Mouse (Mus musculus) kidney, postnatal 0 days (tissue): ENCODE data around the gene Uba2. TPM values are rescaled to one million over a fixed set of nuclear protein-coding genes. Genes with fewer than 3 reads are reported as not detected.
"Not testable (repeated sequence)": the region's sequence is repeated elsewhere in the genome, so short reads cannot be mapped to it uniquely, and the experiment has no call there.

Source experiments
- ATAC-seq: fragments of 200-750 bp; cut with Nextera tagmentation; replicated peaks from 2 replicates; pipeline ENCODE4 v1.8.0; 2017; ENCODE audit warnings: low read depth, moderate number of reproducible peaks, moderate TSS enrichment, moderate library complexity; ENCODE audit not compliant: low FRiP score
- DNase-seq: peaks from one replicate; pipeline ENCODE4 v3.0.0-alpha.2; 2016; ENCODE audit warnings: low spot score
- H3K27ac ChIP-seq: fragments of 300-500 bp; sonication (generic); 2 replicates; pipeline ENCODE4 v1.5.1; 2014; ENCODE audit warnings: mild to moderate bottlenecking
- H3K27me3 ChIP-seq: fragments of 300-500 bp; sonication (generic); 2 replicates; pipeline ENCODE4 v1.6.1; 2014; ENCODE audit warnings: low read length, mixed read lengths; ENCODE audit not compliant: insufficient read depth
- H3K36me3 ChIP-seq: fragments of 300-500 bp; sonication (generic); 2 replicates; pipeline ENCODE4 v1.6.1; 2014; ENCODE audit warnings: low read length, mixed read lengths; ENCODE audit not compliant: insufficient read depth
- H3K4me1 ChIP-seq: fragments of 300-500 bp; sonication (generic); replicated peaks from 2 replicates; pipeline ENCODE4 v1.6.1; 2014; ENCODE audit warnings: antibody characterized with exemption, low read length, mixed read lengths; ENCODE audit not compliant: insufficient read depth
- H3K4me2 ChIP-seq: fragments of 300-500 bp; sonication (generic); 2 replicates; pipeline ENCODE4 v1.6.1; 2014; ENCODE audit warnings: mild to moderate bottlenecking, low read length, moderate library complexity, mixed read lengths
- H3K4me3 ChIP-seq: fragments of 300-500 bp; sonication (generic); replicated peaks from 2 replicates; pipeline ENCODE4 v1.5.1; 2014; ENCODE audit warnings: low read depth, low read length
- H3K9ac ChIP-seq: fragments of 300-500 bp; sonication (generic); 2 replicates; pipeline ENCODE4 v1.6.1; 2014; ENCODE audit warnings: low read depth, low read length
- H3K9me3 ChIP-seq: fragments of 300-500 bp; sonication (generic); replicated peaks from 2 replicates; pipeline ENCODE4 v1.6.1; 2016; ENCODE audit warnings: low read length, inconsistent platforms, mixed read lengths
- CTCF ChIP-seq: IDR thresholded peaks from 2 replicates; pipeline ENCODE4 v1.5.1; 2016; ENCODE audit warnings: antibody characterized with exemption, low read depth, mild to moderate bottlenecking, moderate library complexity
- WGBS: fragments of 180-500 bp; shearing (Covaris S2); extraction: QIAGEN DNeasy Blood & Tissue Kit; methylation state at CpG from one replicate; pipeline ENCODE4 v1.1.7; 2014; 5-methylcytosine and 5-hydroxymethylcytosine counted together
- polyA plus RNA-seq: library from polyadenylated mRNA; unstranded; fragments of >200 nt; fragmentation: Nextera tagmentation; extraction: Ambion mirVana; gene quantifications from 2 replicates; pipeline ENCODE4 v1.2.1, GENCODE M21; 2015

The Uba2 gene
- polyA plus RNA-seq, 1 experiment from 2014 or later: 133 TPM

DNA sequence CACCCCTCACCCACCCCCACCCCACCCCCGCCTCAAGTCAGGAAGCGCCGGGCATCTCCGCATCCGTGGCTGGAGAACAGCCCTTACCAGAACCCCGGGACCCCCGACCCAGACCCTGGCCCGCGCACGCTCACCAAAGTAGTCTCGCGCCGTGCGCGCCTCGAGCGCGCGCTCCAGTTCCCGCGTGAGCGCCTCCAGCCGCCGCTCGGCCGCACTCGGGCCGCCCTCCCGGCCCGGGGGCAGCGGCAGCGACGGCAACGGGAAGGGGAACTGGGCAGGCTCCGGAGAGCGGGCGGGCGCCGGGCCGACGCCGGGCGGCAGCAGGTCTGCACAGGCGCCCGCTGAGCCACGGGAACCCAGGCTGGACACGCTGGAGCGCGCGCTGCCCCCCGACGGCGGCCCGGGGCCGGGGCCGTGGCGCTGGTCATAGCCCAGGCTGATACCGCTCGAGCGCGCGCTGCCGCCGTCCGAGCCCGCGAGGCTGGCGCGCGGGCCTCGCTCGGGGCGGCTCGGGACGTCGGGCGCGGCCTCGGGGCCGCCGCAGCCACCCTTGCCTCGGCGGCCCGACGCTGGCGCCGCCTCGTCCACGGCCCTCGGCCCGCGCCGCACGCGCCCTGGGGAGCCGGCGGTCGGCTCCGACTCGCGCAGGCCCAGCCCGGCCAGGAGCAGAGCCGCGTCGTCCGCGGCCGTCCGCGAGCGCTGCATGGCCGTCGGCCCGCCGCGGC, 36.9 kb downstream of the Uba2 start:
- TF ChIP-seq CTCF: no peak
- Histone ChIP-seq H3K9ac (peak overlapping the region; percentile 98), H3K36me3 (no peaks in the 10 kb centered on the region), H3K4me1 (0 out of 2 replicates have a peak, but pooled peaks cover 4% of the 10 kb centered on the region), H3K9me3 (no peaks in the 10 kb centered on the region), H3K27me3 (no peaks in the 10 kb centered on the region), H3K27ac (peak overlapping the region; percentile 91), H3K4me2 (peak overlapping the region; percentile 72), H3K4me3 (peak overlapping the region; percentile 89)
- under 1% methylated on average over 70 of the region's 116 CpGs for WGBS
- peak; percentile 56 for DNase-seq
- ATAC-seq: peak; percentile 82

GRCm38 (mm10) chr7:34131959-34132354, 37.4 kb downstream of the Uba2 start:
- TF ChIP-seq CTCF: no peak
- Histone ChIP-seq H3K27me3 (no peaks in the 10 kb centered on the region), H3K4me2 (peak overlapping the region; percentile 72), H3K9ac (peak overlapping the region; percentile 98), H3K36me3 (no peaks in the 10 kb centered on the region), H3K9me3 (no peaks in the 10 kb centered on the region), H3K27ac (peak overlapping the region; percentile 91), H3K4me3 (peak overlapping the region; percentile 89), H3K4me1 (0 out of 2 replicates have a peak, but pooled peaks cover 4% of the 10 kb centered on the region)
- WGBS: 0% methylated on average over 3 of the region's 3 CpGs
- ATAC-seq (0 out of 2 replicates have a peak, but pooled peaks have one; percentile 3), DNase-seq (peak; percentile 22)

DNA sequence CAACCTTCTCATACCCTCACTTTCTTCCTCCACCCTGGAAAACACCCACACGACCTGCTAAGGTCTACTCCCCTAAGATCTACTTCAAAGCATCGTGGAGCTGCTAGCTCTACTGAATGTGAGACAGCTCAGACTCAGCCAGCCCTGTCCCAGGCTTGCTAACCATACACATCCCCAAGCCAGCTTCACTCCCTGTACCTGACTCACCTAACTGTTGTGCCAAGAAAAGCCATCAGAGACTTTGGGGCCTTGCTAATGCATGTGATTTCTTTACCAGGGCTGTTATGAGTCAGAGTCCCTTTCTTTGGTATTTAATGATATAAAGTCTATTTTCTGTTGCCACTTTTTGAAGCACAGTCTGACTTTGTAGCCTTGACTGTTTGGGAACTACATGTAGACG, 38.3 kb downstream of the Uba2 start:
- Histone ChIP-seq H3K36me3 (no peaks in the 10 kb centered on the region), H3K27me3 (no peaks in the 10 kb centered on the region), H3K27ac (no peak overlapping the region), H3K4me2 (peak overlapping the region; percentile 72), H3K4me3 (0 out of 2 replicates have a peak overlapping the region, but pooled peaks have one; percentile 89), H3K4me1 (0 out of 2 replicates have a peak, but pooled peaks cover 4% of the 10 kb centered on the region), H3K9me3 (no peaks in the 10 kb centered on the region), H3K9ac (peak overlapping the region; percentile 98; the same call in 1 of the 2 replicates)
- DNase-seq (no peak), ATAC-seq (no peak)
- TF ChIP-seq CTCF: no peak
- 50% methylated on average over 3 of the region's 3 CpGs for WGBS

DNA sequence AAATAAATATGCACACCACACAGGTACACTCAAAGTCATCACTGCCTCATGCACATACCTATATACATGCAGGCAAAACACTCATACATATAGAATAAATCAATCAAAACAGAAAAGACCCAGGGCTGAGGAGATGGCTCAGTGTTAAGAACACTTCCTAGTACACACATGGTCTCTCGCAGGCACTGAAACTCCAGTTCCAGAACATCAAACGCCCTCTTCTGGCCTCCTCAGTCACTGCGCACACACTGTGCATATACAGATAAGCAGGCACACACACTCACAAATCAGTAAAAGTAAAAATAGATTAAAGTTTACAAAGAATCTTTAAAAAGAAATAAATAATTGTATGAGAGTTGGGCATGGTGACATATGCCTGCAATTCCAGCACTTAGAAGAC, 43.1 kb downstream of the Uba2 start:
- no peaks in the 10 kb centered on the region for H3K4me1 ChIP-seq
- H3K9ac ChIP-seq: no peak overlapping the region
- H3K36me3 ChIP-seq: 0 out of 2 replicates have a peak, but pooled peaks cover 5% of the 10 kb centered on the region
- no peaks in the 10 kb centered on the region for H3K9me3 ChIP-seq
- H3K4me2 ChIP-seq: no peak overlapping the region
- 85% methylated on average over 3 of the region's 3 CpGs for WGBS
- no peaks in the 10 kb centered on the region for H3K27me3 ChIP-seq
- DNase-seq (no peak), ATAC-seq (no peak)
- TF ChIP-seq CTCF: no peak
- H3K27ac ChIP-seq: no peak overlapping the region
- H3K4me3 ChIP-seq: no peak overlapping the region

DNA sequence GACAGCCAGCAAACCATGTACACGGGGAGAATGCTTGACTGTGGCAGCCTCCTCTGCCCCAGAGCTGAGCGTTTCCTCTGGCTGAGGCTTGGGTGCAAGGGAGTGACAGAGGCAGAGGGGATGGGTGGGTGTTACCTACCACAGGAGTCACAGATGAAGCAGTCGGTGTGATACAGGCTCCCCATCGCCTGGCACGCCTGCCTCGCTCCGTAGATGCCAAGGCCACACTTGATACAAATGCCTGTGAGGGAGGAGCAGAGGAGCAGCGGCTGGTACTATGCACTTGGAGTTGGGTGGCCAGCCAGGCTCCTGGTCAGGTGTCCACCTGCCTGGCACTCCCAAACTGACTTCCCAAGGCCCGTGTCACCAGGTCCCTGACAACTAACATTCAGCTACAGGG, 44.1 kb downstream of the Uba2 start:
- Histone ChIP-seq H3K27ac (no peak overlapping the region), H3K4me2 (no peak overlapping the region), H3K27me3 (no peaks in the 10 kb centered on the region), H3K9ac (no peak overlapping the region), H3K4me1 (no peaks in the 10 kb centered on the region), H3K9me3 (no peaks in the 10 kb centered on the region), H3K36me3 (0 out of 2 replicates have a peak, but pooled peaks cover 5% of the 10 kb centered on the region), H3K4me3 (no peak overlapping the region)
- no peak for TF ChIP-seq CTCF
- DNase-seq: no peak
- ATAC-seq: no peak
- 90% methylated on average over 9 of the region's 9 CpGs for WGBS

DNA sequence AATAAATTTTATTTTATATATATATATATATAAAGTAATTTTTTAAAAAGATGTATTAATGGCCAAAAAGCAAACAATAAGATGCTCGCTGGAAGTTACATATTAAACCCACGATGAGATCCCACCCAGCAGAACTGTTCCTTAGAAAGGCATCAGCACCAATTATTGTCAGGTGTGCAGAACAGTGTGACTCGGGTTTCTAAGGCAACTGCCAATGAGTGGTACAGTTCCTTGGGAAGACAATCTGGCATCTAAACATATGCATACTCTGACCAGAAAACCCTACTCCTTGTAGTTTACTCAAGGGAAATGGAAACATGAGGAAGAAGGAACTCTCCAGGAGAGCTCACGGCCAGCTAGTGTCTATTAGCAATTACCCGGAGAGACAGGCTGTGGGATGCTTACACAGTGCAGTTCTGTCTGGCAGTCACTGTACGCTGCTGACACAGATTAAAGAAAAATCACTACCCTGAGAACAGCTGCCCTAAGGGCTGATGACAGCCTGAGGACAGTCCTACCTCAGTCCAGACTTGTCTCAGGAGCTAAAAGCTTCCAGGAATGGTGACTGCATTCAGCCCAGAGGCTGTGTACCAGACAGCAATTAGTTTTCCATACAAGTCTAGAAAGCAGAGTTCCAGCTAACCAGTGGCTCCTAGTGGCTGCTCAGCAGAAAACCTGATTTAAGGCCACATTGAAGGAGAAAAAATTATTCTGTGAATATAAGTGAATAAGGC, 46.2 kb downstream of the Uba2 start:
- Histone ChIP-seq H3K9ac (no peak overlapping the region), H3K9me3 (no peaks in the 10 kb centered on the region), H3K27me3 (no peaks in the 10 kb centered on the region), H3K36me3 (0 out of 2 replicates have a peak, but pooled peaks cover 7% of the 10 kb centered on the region), H3K4me2 (no peak overlapping the region), H3K27ac (no peak overlapping the region), H3K4me1 (no peaks in the 10 kb centered on the region), H3K4me3 (no peak overlapping the region)
- WGBS: 90% methylated on average over 6 of the region's 6 CpGs
- DNase-seq (peak; percentile 53), ATAC-seq (no peak)
- peak; percentile 60 for TF ChIP-seq CTCF

DNA sequence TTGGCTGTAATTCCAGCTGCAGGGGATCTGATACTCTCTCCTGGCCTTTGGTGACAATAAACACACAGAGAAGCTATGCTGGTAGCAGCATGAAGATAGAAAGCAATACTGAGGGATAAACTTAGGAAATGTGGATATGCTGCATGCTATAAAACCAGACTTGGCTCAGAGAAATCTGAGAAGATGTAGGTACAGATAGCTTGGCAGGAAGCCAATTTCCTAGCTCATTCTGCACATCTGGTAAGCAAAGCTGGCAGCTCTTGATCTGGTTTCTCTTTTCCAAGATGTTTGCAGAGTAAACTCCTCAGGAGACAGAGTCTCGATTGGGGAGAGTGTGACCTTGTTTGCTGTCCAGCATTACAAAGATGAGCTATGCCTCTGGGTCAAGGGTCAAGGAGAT, 48.8 kb downstream of the Uba2 start:
- 8% methylated on average over 1 of the region's 1 CpGs for WGBS
- H3K9ac ChIP-seq, H3K4me1 ChIP-seq, H3K4me2 ChIP-seq, ATAC-seq, H3K4me3 ChIP-seq, H3K27me3 ChIP-seq, H3K9me3 ChIP-seq, H3K27ac ChIP-seq: not testable (repeated sequence)
- peaks cover 27% of the 10 kb centered on the region for H3K36me3 ChIP-seq
- DNase-seq: peak; percentile 45
